In genomic region chr11:78182450-78182849, GRCm38 (mm10) we compare ENCODE assay signal across 8 mouse cellular contexts. TPM values are rescaled to one million over a fixed set of nuclear protein-coding genes. Genes with fewer than 3 reads are reported as not detected.
DNase-seq lines count a peak whose midpoint lies in the region; ATAC-seq and TF ChIP-seq lines count a peak whose summit lies in the region.

No protein-coding gene starts in this region.

- no peak for TF ChIP-seq EP300 in liver, embryonic 14.5 days (IDR thresholded peaks at IDR 0.05; ENCODE audit: low read depth)

- intact Hi-C loops in gastrocnemius, postnatal 14 days (cut with DNase I; ENCODE audit: low total_unique reads), result no loop called here

- peak overlapping the region; percentile 79; the same call in 1 of the 2 replicates for H3K27ac ChIP-seq in heart, embryonic 11.5 days (ENCODE audit: low read depth, low read length)
- H3K27ac ChIP-seq in forebrain, embryonic 14.5 days (ENCODE audit: low read depth, low read length), result no peak overlapping the region
- H3K27ac ChIP-seq in liver, embryonic 14.5 days, result peak overlapping the region; percentile 69

- ATAC-seq in heart, embryonic 11.5 days (replicated peaks; ENCODE audit: insufficient number of reproducible peaks, low FRiP score, low TSS enrichment), result no peak
- no peak for ATAC-seq in forebrain, embryonic 14.5 days
- ATAC-seq in liver, embryonic 14.5 days (ENCODE audit: insufficient read depth), result no peak
- no peak for ATAC-seq in granulocyte monocyte progenitor cell, adult 5-6 weeks (replicated peaks; ENCODE audit: poor library complexity, severe bottlenecking)

- H3K9me3 ChIP-seq in heart, embryonic 11.5 days (replicated peaks; ENCODE audit: control insufficient read depth, low read length), result no peaks in the 10 kb centered on the region
- H3K9me3 ChIP-seq in forebrain, embryonic 14.5 days (replicated peaks; ENCODE audit: control insufficient read depth, low read length), result no peaks in the 10 kb centered on the region
- no peaks in the 10 kb centered on the region for H3K9me3 ChIP-seq in liver, embryonic 14.5 days (ENCODE audit: control insufficient read depth, low read length)

- peaks cover 22% of the 10 kb centered on the region for H3K36me3 ChIP-seq in heart, embryonic 11.5 days (ENCODE audit: control insufficient read depth, insufficient read depth, low read length)
- peaks cover 41% of the 10 kb centered on the region for H3K36me3 ChIP-seq in C2C12 (ENCODE audit: control insufficient read depth, insufficient read depth)
- peaks cover 32% of the 10 kb centered on the region for H3K36me3 ChIP-seq in forebrain, embryonic 14.5 days (ENCODE audit: control insufficient read depth, insufficient read depth, low read length)
- H3K36me3 ChIP-seq in liver, embryonic 14.5 days (replicated peaks; ENCODE audit: control insufficient read depth, insufficient read depth, low read depth), result peaks cover 34% of the 10 kb centered on the region

- peak overlapping the region; percentile 78 for H3K4me3 ChIP-seq in heart, embryonic 11.5 days (ENCODE audit: low read depth, low read length)
- H3K4me3 ChIP-seq in C2C12 (ENCODE audit: insufficient read depth, poor library complexity, severe bottlenecking), result peak overlapping the region; percentile 96
- peak overlapping the region; percentile 83 for H3K4me3 ChIP-seq in forebrain, embryonic 14.5 days (ENCODE audit: low read depth, low read length)
- H3K4me3 ChIP-seq in liver, embryonic 14.5 days (ENCODE audit: insufficient read depth in 1 of 2, low read depth in 2 of 2, low read length in 2 of 2), result peak overlapping the region; percentile 86 to 99

- WGBS in heart, embryonic 11.5 days (ENCODE audit: insufficient replicate concordance), result 5% methylated on average over 7 of the region's 7 CpGs
- 11% methylated on average over 7 of the region's 7 CpGs for WGBS in forebrain, embryonic 14.5 days
- under 1% methylated on average over 7 of the region's 7 CpGs for WGBS in liver, embryonic 14.5 days (ENCODE audit: insufficient replicate concordance)

- H3K79me3 ChIP-seq in C2C12 (ENCODE audit: low read depth), result peaks cover 25% of the 10 kb centered on the region

- H3K4me1 ChIP-seq in heart, embryonic 11.5 days (ENCODE audit: control insufficient read depth, insufficient read depth, low read length), result peaks cover 35% of the 10 kb centered on the region
- peaks cover 22% of the 10 kb centered on the region for H3K4me1 ChIP-seq in forebrain, embryonic 14.5 days (ENCODE audit: control insufficient read depth, insufficient read depth, low read length)
- peaks cover 13 to 21% of the 10 kb centered on the region in 2 experiments for H3K4me1 ChIP-seq in liver, embryonic 14.5 days (replicated peaks; ENCODE audit: control insufficient read depth in 2 of 2, insufficient read depth in 2 of 2, low read length in 1 of 2)

- DNase-seq in heart, adult 8-10 months (ENCODE audit: low spot score), result no peak
- no peak for DNase-seq in forebrain, embryonic 14.5 days (ENCODE audit: low spot score)
- DNase-seq in liver, embryonic 14.5 days (ENCODE audit: low read depth in 3 of 3, low spot score in 3 of 3), result no peak
- no peak for DNase-seq in natural killer cell, adult 2 months (ENCODE audit: low spot score in 2 of 2)
- no peak for DNase-seq in gastrocnemius, postnatal 14 days

- peak overlapping the region; percentile 85 for H3K9ac ChIP-seq in heart, embryonic 11.5 days (ENCODE audit: low read depth, low read length)
- H3K9ac ChIP-seq in forebrain, embryonic 14.5 days (ENCODE audit: low read length), result peak overlapping the region; percentile 94
- peak overlapping the region; percentile 94 for H3K9ac ChIP-seq in liver, embryonic 14.5 days (replicated peaks)

- peaks cover 50% of the 10 kb centered on the region for H3K79me2 ChIP-seq in C2C12 (ENCODE audit: control insufficient read depth, insufficient read depth)

- H3K4me2 ChIP-seq in heart, embryonic 11.5 days, result peak overlapping the region; percentile 81
- peak overlapping the region; percentile 79 for H3K4me2 ChIP-seq in forebrain, embryonic 14.5 days (ENCODE audit: low read length)
- peak overlapping the region; percentile 99 for H3K4me2 ChIP-seq in liver, embryonic 14.5 days (ENCODE audit: low read depth)

- TF ChIP-seq CTCF in C2C12 (IDR thresholded peaks at IDR 0.05; ENCODE audit: control insufficient read depth, insufficient read depth, insufficient read length), result no peak
- TF ChIP-seq CTCF in liver, embryonic 14.5 days (IDR thresholded peaks at IDR 0.05; ENCODE audit: low read depth), result no peak

- no peaks in the 10 kb centered on the region for H3K27me3 ChIP-seq in heart, embryonic 11.5 days (ENCODE audit: control insufficient read depth, insufficient read depth, low read length)
- H3K27me3 ChIP-seq in C2C12 (ENCODE audit: control insufficient read depth, insufficient read depth, insufficient read length), result no peaks in the 10 kb centered on the region
- H3K27me3 ChIP-seq in forebrain, embryonic 14.5 days (replicated peaks; ENCODE audit: control insufficient read depth, insufficient read depth, low read length), result no peaks in the 10 kb centered on the region
- H3K27me3 ChIP-seq in liver, embryonic 14.5 days (ENCODE audit: control insufficient read depth, insufficient read depth, low read length), result peaks cover 9% of the 10 kb centered on the region

- peak overlapping the region; percentile 55 for H3ac ChIP-seq in C2C12 (ENCODE audit: control insufficient read depth, insufficient read length, low read depth)

TF ChIP-seq in C2C12, 6 proteins besides CTCF, POLR2A, EP300 and RAD21:
- TF ChIP-seq MAX (IDR thresholded peaks at IDR 0.05), result no peak

RNA-seq across cellular contexts. Expression of gene Rpl23a, which starts 0.9 kb away (rescaled TPM):
- 1,064 and 1,178 TPM in 2 replicates for polyA plus RNA-seq in heart, embryonic 11.5 days (2014; fragmentation: Nextera tagmentation; extraction: Ambion mirVana)
- total RNA-seq in heart, adult 8-10 months (2022), result 100 to 1,000 TPM; 760 to 870 (median 833) TPM
- 4,612 TPM for polyA plus RNA-seq in C2C12 (2012; fragmentation: generic; extraction: Trizol)
- polyA plus RNA-seq in forebrain, embryonic 14.5 days (2014; fragmentation: Nextera tagmentation; extraction: Ambion mirVana), result 1,011 and 1,206 TPM in 2 replicates
- polyA plus RNA-seq in liver, embryonic 14.5 days (2012; rRNA removed), result 628 and 1,347 TPM in 2 replicates
- polyA plus RNA-seq in liver, embryonic 14.5 days (2014; fragmentation: Nextera tagmentation; extraction: Ambion mirVana), result 1,087 and 1,100 TPM in 2 replicates
- 5,451 and 5,560 TPM in 2 replicates for total RNA-seq in granulocyte monocyte progenitor cell, adult 5-6 weeks (2014; fragmentation: Nextera tagmentation)
- total RNA-seq in granulocyte monocyte progenitor cell, adult 5-6 weeks (2017), result 3,079 and 3,080 TPM in 2 replicates
- total RNA-seq in gastrocnemius, postnatal 14 days (2021), result 1,000 to 10,000 TPM; 1,019 to 1,174 TPM

RNA-seq across cellular contexts. Expression of gene Rab34, which starts 5.8 kb away (rescaled TPM):
- polyA plus RNA-seq in heart, embryonic 11.5 days (2014; fragmentation: Nextera tagmentation; extraction: Ambion mirVana), result 62.2 and 62.5 TPM in 2 replicates
- total RNA-seq in heart, adult 8-10 months (2022), result 1 to 10 TPM; 6.8 to 8.7 (median 8.1) TPM
- polyA plus RNA-seq in C2C12 (2012; fragmentation: generic; extraction: Trizol), result 182 TPM
- 48.1 and 48.2 TPM in 2 replicates for polyA plus RNA-seq in forebrain, embryonic 14.5 days (2014; fragmentation: Nextera tagmentation; extraction: Ambion mirVana)
- polyA plus RNA-seq in liver, embryonic 14.5 days (2012; rRNA removed), result 7.1 and 7.7 TPM in 2 replicates
- 11.3 and 12.4 TPM in 2 replicates for polyA plus RNA-seq in liver, embryonic 14.5 days (2014; fragmentation: Nextera tagmentation; extraction: Ambion mirVana)
- total RNA-seq in granulocyte monocyte progenitor cell, adult 5-6 weeks (2014; fragmentation: Nextera tagmentation), result 6.1 and 7.2 TPM in 2 replicates
- total RNA-seq in granulocyte monocyte progenitor cell, adult 5-6 weeks (2017), result 1.5 and 3.6 TPM in 2 replicates
- 10 to 100 TPM; 10.2 to 14.1 TPM for total RNA-seq in gastrocnemius, postnatal 14 days (2021)

RNA-seq across cellular contexts. Expression of gene Tlcd1, which starts 5.9 kb away (rescaled TPM):
- 16.1 and 16.3 TPM in 2 replicates for polyA plus RNA-seq in heart, embryonic 11.5 days (2014; fragmentation: Nextera tagmentation; extraction: Ambion mirVana)
- 1 to 10 TPM; 2.9 to 7.1 (median 5.0) TPM for total RNA-seq in heart, adult 8-10 months (2022)
- polyA plus RNA-seq in C2C12 (2012; fragmentation: generic; extraction: Trizol), result 15.9 TPM
- 4.4 and 4.5 TPM in 2 replicates for polyA plus RNA-seq in forebrain, embryonic 14.5 days (2014; fragmentation: Nextera tagmentation; extraction: Ambion mirVana)
- 47.4 and 69.6 TPM in 2 replicates for polyA plus RNA-seq in liver, embryonic 14.5 days (2012; rRNA removed)
- polyA plus RNA-seq in liver, embryonic 14.5 days (2014; fragmentation: Nextera tagmentation; extraction: Ambion mirVana), result 44.9 and 50.5 TPM in 2 replicates
- total RNA-seq in granulocyte monocyte progenitor cell, adult 5-6 weeks (2014; fragmentation: Nextera tagmentation), result 1.1 and 3.5 TPM in 2 replicates
- 2.9 and 4.1 TPM in 2 replicates for total RNA-seq in granulocyte monocyte progenitor cell, adult 5-6 weeks (2017)
- total RNA-seq in gastrocnemius, postnatal 14 days (2021), result 1 to 10 TPM; 3.5 to 4.4 TPM

RNA-seq across cellular contexts. Expression of gene Nek8, which starts 6.0 kb away (rescaled TPM):
- 9.9 and 10.6 TPM in 2 replicates for polyA plus RNA-seq in heart, embryonic 11.5 days (2014; fragmentation: Nextera tagmentation; extraction: Ambion mirVana)
- 1 to 10 TPM; 2.0 to 3.2 (median 2.3) TPM for total RNA-seq in heart, adult 8-10 months (2022)
- 8.9 TPM for polyA plus RNA-seq in C2C12 (2012; fragmentation: generic; extraction: Trizol)
- polyA plus RNA-seq in forebrain, embryonic 14.5 days (2014; fragmentation: Nextera tagmentation; extraction: Ambion mirVana), result 4.6 and 5.5 TPM in 2 replicates
- 9.8 and 10.6 TPM in 2 replicates for polyA plus RNA-seq in liver, embryonic 14.5 days (2012; rRNA removed)
- polyA plus RNA-seq in liver, embryonic 14.5 days (2014; fragmentation: Nextera tagmentation; extraction: Ambion mirVana), result 7.4 and 7.8 TPM in 2 replicates
- 3.5 and 14.4 TPM in 2 replicates for total RNA-seq in granulocyte monocyte progenitor cell, adult 5-6 weeks (2014; fragmentation: Nextera tagmentation)
- 5.8 and 6.1 TPM in 2 replicates for total RNA-seq in granulocyte monocyte progenitor cell, adult 5-6 weeks (2017)
- 1 to 10 TPM; 1.4 to 2.1 TPM for total RNA-seq in gastrocnemius, postnatal 14 days (2021)

RNA-seq across cellular contexts. Expression of gene Proca1, which starts 10.7 kb away (rescaled TPM):
- polyA plus RNA-seq in heart, embryonic 11.5 days (2014; fragmentation: Nextera tagmentation; extraction: Ambion mirVana), result 4.2 TPM in 2 replicates
- 1 to 10 TPM in 2 of 4 experiments, under 1 TPM in 2; 0.62 to 1.6 (median 0.98) TPM for total RNA-seq in heart, adult 8-10 months (2022)
- 0.18 TPM for polyA plus RNA-seq in C2C12 (2012; fragmentation: generic; extraction: Trizol)
- polyA plus RNA-seq in forebrain, embryonic 14.5 days (2014; fragmentation: Nextera tagmentation; extraction: Ambion mirVana), result 0.55 and 0.73 TPM in 2 replicates
- 0.08 and 0.16 TPM in 2 replicates for polyA plus RNA-seq in liver, embryonic 14.5 days (2012; rRNA removed)
- 0.23 TPM in 1 of 2 replicates, not detected in the other for polyA plus RNA-seq in liver, embryonic 14.5 days (2014; fragmentation: Nextera tagmentation; extraction: Ambion mirVana)
- total RNA-seq in granulocyte monocyte progenitor cell, adult 5-6 weeks (2014; fragmentation: Nextera tagmentation), result not detected in 2 replicates
- total RNA-seq in granulocyte monocyte progenitor cell, adult 5-6 weeks (2017), result not detected in 2 replicates
- under 1 TPM; 0.47 to 0.92 TPM for total RNA-seq in gastrocnemius, postnatal 14 days (2021)
